Mouse (Mus musculus) midbrain, embryonic 12.5 days (tissue): ENCODE measurements around the gene Coro1c. TPM values are rescaled to one million over a fixed set of nuclear protein-coding genes. Genes with fewer than 3 reads are reported as not detected.

Experiments
- ATAC-seq: fragments of 200-750 bp; cut with Nextera tagmentation; 2 replicates; pipeline ENCODE4 v1.8.0; 2017; ENCODE audit warnings: low read depth, moderate TSS enrichment, moderate library complexity; ENCODE audit not compliant: low FRiP score
- H3K27ac ChIP-seq: fragments of 300-500 bp; sonication (generic); replicated peaks from 2 replicates; pipeline ENCODE4 v1.5.1; 2016; ENCODE audit warnings: mild to moderate bottlenecking
- H3K27me3 ChIP-seq: fragments of 300-500 bp; sonication (generic); 2 replicates; pipeline ENCODE4 v1.6.1; 2016; ENCODE audit warnings: mild to moderate bottlenecking
- H3K36me3 ChIP-seq: fragments of 300-500 bp; sonication (generic); 2 replicates; pipeline ENCODE4 v1.6.1; 2016
- H3K4me1 ChIP-seq: fragments of 300-500 bp; sonication (generic); 2 replicates; pipeline ENCODE4 v1.6.1; 2016
- H3K4me2 ChIP-seq: fragments of 300-500 bp; sonication (generic); replicated peaks from 2 replicates; pipeline ENCODE4 v1.6.1; 2016; ENCODE audit warnings: mild to moderate bottlenecking, moderate library complexity
- H3K4me3 ChIP-seq: fragments of 300-500 bp; sonication (generic); 2 replicates; pipeline ENCODE4 v1.5.1; 2016; ENCODE audit warnings: mild to moderate bottlenecking
- H3K9ac ChIP-seq: fragments of 300-500 bp; sonication (generic); replicated peaks from 2 replicates; pipeline ENCODE4 v1.6.1; 2016; ENCODE audit warnings: mild to moderate bottlenecking, moderate library complexity
- H3K9me3 ChIP-seq: fragments of 300-500 bp; sonication (generic); 2 replicates; pipeline ENCODE4 v1.6.1; 2016; ENCODE audit warnings: mild to moderate bottlenecking
- WGBS: fragments of 180-500 bp; shearing (Covaris S2); methylation state at CpG from one replicate; pipeline ENCODE4 v1.1.7; 2016; 5-methylcytosine and 5-hydroxymethylcytosine counted together
- polyA plus RNA-seq: library from polyadenylated mRNA; unstranded; fragments of >200 nt; fragmentation: Nextera tagmentation; extraction: Ambion mirVana; gene quantifications from 2 replicates; pipeline ENCODE4 v1.2.1, GENCODE M21; 2016

Coro1c gene
- polyA plus RNA-seq: 227 and 244 TPM in 2 replicates

DNA sequence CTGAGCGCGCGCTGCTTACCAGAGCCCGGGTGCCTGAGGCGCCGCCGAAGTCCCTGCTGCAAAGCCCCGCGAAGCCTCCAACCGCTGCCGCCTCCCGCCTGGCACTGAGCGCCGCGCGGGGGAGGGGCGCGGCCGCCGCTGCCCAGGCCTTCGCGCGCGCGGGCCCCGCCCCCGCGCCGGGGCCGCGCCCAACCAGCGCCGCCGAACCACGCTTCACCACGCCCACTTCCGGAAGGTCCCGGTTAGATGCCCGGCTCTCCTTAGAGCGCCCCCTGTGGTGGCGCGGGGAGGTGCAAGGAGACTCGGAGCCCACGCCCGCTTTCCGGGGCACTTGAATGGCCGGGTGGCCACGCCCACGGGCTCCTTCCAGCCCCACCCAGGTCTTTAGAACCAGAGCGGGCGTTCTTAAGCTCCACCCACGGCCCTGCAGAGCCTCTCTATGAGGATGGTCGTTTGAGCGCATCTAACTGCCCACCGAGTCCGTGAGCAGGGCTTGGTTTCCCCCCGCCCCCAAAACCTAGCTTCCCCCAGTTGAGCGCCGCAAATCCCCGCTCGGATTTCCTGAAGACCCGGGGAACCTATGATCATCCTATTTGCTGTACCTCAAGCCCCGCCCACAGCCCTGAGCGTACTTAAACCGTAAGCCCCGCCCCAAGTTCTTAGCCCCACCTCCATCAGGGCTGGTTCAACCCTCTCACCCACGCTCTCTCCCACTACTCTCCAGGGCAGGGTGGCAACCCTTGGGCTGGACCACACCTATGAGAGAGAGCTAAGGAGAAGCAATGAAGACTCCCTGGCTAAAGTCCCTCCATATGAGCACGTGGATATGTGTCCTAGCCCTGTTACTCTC, at the start of gene Coro1c:
Gene Coro1c (minus strand): TSS at position 167 of the 850 bp plus-strand sequence.
- Histone ChIP-seq H3K36me3 (no peaks in the 10 kb centered on the region), H3K27me3 (no peaks in the 10 kb centered on the region), H3K27ac (peak within 1 kb of the TSS; percentile 99), H3K4me1 (peaks cover 40% of the 10 kb centered on the region), H3K4me3 (peak within 1 kb of the TSS; percentile 98), H3K9ac (peak within 1 kb of the TSS; percentile 94), H3K4me2 (peak within 1 kb of the TSS; percentile 72), H3K9me3 (no peaks in the 10 kb centered on the region)
- under 1% methylated on average over 62 of the region's 68 CpGs for WGBS
- ATAC-seq: peak; percentile 83

DNA sequence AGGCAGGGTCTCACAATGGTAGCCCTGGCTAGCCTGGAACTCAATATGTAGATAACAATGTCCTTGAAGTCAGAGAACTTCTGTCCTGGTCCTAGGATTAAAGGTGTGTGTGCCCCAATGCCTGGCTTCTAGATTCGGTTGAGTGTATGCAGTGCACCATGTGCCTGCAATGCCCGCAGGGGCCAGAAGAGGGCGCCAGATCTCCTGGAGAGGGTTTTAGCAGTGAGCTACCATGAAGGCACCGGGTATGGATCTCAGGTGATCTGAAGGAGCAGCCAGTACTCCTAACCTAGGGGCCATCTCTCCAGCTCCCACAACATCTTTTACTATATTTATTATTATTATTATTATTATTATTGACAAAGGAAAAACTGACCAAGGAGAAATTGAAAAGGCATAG, 48.0 kb upstream of the Coro1c start:
- Histone ChIP-seq H3K4me2 (no peak overlapping the region), H3K9me3 (no peaks in the 10 kb centered on the region), H3K4me1 (peaks cover 7% of the 10 kb centered on the region; the same call in 1 of the 2 replicates), H3K9ac (no peak overlapping the region), H3K27me3 (no peaks in the 10 kb centered on the region), H3K36me3 (peaks cover 51% of the 10 kb centered on the region), H3K4me3 (no peak overlapping the region), H3K27ac (no peak overlapping the region)
- ATAC-seq: 0 out of 2 replicates have a peak, but pooled peaks have one; percentile 41
- 11% methylated on average over 4 of the region's 4 CpGs for WGBS

DNA sequence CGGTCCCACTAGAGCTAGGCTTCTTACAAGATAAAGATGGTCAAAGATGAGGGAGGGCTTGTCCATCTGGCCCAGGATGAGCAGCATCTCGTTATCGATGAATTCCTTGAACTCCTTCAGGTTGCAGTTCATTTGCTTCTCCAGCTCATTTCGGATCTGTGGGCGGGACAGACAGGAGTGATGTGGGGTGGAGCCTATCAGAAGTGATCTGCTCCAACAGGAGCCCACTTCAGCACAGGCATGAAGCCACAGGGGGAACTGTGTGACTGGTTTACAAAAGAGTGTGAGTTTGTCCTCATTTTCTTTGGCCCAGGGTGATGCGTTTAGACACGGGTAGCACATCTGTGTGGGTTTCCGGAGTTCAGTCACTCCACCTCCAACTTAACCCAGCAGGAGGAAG, 47.1 kb upstream of the Coro1c start:
- 92% methylated on average over 8 of the region's 8 CpGs for WGBS
- H3K9me3 ChIP-seq: no peaks in the 10 kb centered on the region
- H3K27ac ChIP-seq: no peak overlapping the region
- H3K36me3 ChIP-seq: peaks cover 51% of the 10 kb centered on the region
- H3K9ac ChIP-seq: no peak overlapping the region
- no peak overlapping the region for H3K4me2 ChIP-seq
- H3K4me1 ChIP-seq: peaks cover 7% of the 10 kb centered on the region; the same call in 1 of the 2 replicates
- no peak overlapping the region for H3K4me3 ChIP-seq
- no peaks in the 10 kb centered on the region for H3K27me3 ChIP-seq
- no peak for ATAC-seq

DNA sequence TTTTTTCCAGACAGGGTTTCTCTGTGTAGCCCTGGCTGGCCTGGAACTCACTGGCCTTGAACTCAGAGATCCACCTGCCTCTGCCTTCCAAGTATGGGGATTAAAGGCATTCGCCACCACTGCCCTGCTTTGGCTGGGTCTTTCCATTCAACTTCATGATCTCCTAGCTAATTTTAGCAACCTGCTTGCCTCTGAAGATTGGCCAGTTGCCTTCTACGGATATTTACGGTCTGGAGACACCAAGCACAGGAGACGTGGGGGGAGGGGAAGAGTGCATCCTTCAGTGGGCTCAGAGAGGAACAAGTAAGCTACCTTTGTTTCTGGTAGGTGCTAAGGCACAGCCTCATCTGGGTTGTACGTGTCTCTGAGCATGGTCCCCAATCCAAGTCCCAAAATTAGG, 46.7 kb upstream of the Coro1c start:
- Histone ChIP-seq H3K4me3 (no peak overlapping the region), H3K4me1 (peaks cover 7% of the 10 kb centered on the region; the same call in 1 of the 2 replicates), H3K4me2 (no peak overlapping the region), H3K9ac (no peak overlapping the region), H3K27me3 (no peaks in the 10 kb centered on the region), H3K36me3 (peaks cover 55% of the 10 kb centered on the region), H3K27ac (no peak overlapping the region), H3K9me3 (no peaks in the 10 kb centered on the region)
- no peak for ATAC-seq
- WGBS: 88% methylated on average over 5 of the region's 5 CpGs

GRCm38 (mm10) chr5:113954421-113954820, 45.9 kb upstream of the Coro1c start:
- Histone ChIP-seq H3K4me3 (no peak overlapping the region), H3K4me1 (peaks cover 7% of the 10 kb centered on the region; the same call in 1 of the 2 replicates), H3K27me3 (no peaks in the 10 kb centered on the region), H3K36me3 (peaks cover 64% of the 10 kb centered on the region), H3K4me2 (no peak overlapping the region), H3K27ac (no peak overlapping the region), H3K9ac (no peak overlapping the region), H3K9me3 (no peaks in the 10 kb centered on the region)
- WGBS: 14% methylated on average over 7 of the region's 7 CpGs
- ATAC-seq: no peak; the same call in 1 of the 2 replicates

GRCm38 (mm10) chr5:113952519-113952918, 44.0 kb upstream of the Coro1c start:
- Histone ChIP-seq H3K36me3 (peaks cover 74% of the 10 kb centered on the region), H3K4me3 (no peak overlapping the region), H3K9me3 (no peaks in the 10 kb centered on the region), H3K27ac (no peak overlapping the region), H3K4me2 (no peak overlapping the region), H3K9ac (no peak overlapping the region), H3K27me3 (no peaks in the 10 kb centered on the region), H3K4me1 (no peaks in the 10 kb centered on the region)
- no peak for ATAC-seq
- WGBS: 88% methylated on average over 10 of the region's 10 CpGs

DNA sequence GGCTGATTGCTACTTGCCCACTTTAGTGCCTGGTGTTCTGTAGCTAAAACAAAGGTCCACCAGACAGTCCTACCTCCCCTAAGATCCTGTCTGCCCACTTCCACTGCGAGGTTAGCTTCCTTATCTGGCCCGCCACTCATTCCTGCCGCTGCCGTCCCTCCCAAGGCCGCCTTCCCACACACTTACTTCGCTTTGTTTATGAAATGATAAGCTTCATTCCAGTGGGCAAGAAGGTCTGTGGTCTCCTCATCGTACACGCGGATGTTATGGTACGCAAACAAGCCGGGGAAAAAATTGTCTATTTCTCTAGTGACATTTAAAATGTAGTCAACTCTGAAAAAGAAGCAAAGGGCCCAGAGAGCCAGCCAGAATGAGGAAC, 43.1 kb upstream of the Coro1c start:
- WGBS: 94% methylated on average over 11 of the region's 11 CpGs

GRCm38 (mm10) chr5:113950786-113951692, 42.5 kb upstream of the Coro1c start:
- H3K9me3 ChIP-seq: no peaks in the 10 kb centered on the region
- H3K4me1 ChIP-seq: no peaks in the 10 kb centered on the region
- no peak overlapping the region for H3K9ac ChIP-seq
- ATAC-seq: no peak
- no peak overlapping the region for H3K4me3 ChIP-seq
- no peaks in the 10 kb centered on the region for H3K27me3 ChIP-seq
- H3K4me2 ChIP-seq: no peak overlapping the region
- 0 out of 2 replicates have a peak overlapping the region, but pooled peaks have one; percentile 25 for H3K27ac ChIP-seq
- WGBS: 86% methylated on average over 19 of the region's 19 CpGs
- peaks cover 82% of the 10 kb centered on the region for H3K36me3 ChIP-seq

More for the DNA sequence above, 43.1 kb upstream of the Coro1c start:
- no peak overlapping the region for H3K4me2 ChIP-seq
- H3K36me3 ChIP-seq: peaks cover 76% of the 10 kb centered on the region
- no peak overlapping the region for H3K9ac ChIP-seq
- no peaks in the 10 kb centered on the region for H3K27me3 ChIP-seq
- no peaks in the 10 kb centered on the region for H3K4me1 ChIP-seq
- H3K4me3 ChIP-seq: no peak overlapping the region
- H3K9me3 ChIP-seq: no peaks in the 10 kb centered on the region
- no peak overlapping the region for H3K27ac ChIP-seq
- ATAC-seq: no peak

- 94% methylated on average over 17 of the region's 17 CpGs for WGBS
- ATAC-seq: no peak
- Histone ChIP-seq H3K4me3 (no peak overlapping the region), H3K9me3 (no peaks in the 10 kb centered on the region), H3K9ac (no peak overlapping the region), H3K27me3 (no peaks in the 10 kb centered on the region), H3K27ac (no peak overlapping the region), H3K36me3 (peaks cover 83% of the 10 kb centered on the region), H3K4me1 (no peaks in the 10 kb centered on the region), H3K4me2 (no peak overlapping the region)
Observed at GRCm38 (mm10) chr5:113950133-113950532, 41.6 kb upstream of the Coro1c start.

DNA sequence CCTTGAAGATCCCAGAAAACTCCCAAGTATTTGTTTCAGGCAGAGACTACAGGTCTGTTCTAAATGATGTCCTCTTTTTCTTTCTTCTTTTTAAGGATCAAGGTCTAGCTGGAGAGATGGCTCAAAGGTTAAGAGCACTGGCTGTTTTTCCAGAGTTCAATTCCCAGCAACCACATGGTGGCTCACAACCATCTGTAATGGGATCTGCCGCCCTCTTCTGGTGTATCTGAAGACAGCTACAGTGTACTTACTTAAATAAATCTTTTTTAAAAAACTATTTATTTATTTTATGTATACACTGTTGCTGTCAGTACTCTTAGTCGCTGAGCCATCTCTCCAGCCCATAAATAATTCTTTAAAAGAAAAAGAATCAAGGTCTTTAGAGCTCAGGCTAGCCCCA, 38.7 kb upstream of the Coro1c start:
- Histone ChIP-seq H3K4me2 (no peak overlapping the region), H3K27me3 (no peaks in the 10 kb centered on the region), H3K36me3 (peaks cover 86% of the 10 kb centered on the region), H3K27ac (no peak overlapping the region), H3K9me3 (no peaks in the 10 kb centered on the region), H3K4me3 (no peak overlapping the region), H3K4me1 (peaks cover 10% of the 10 kb centered on the region), H3K9ac (no peak overlapping the region)
- 73% methylated on average over 2 of the region's 2 CpGs for WGBS
- ATAC-seq: no peak

DNA sequence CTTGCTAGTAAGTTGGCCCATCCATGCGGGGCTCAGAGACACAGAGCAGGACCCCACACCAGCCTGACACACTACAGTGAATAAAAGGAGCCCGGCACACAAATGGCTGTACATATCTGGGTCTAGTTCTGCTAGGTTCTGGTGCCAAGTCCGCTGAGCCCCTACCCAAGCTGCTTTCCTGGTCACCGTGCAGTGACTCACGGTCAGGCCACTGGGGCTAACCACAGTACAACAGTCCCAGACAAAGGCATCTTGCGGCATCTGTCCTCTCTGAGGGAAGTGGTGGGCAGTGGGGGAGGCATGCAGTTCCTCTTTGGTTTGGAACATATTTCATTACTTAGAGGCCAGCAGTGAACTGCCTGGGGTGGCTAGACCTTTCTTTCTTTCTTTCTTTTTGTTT, 36.6 kb upstream of the Coro1c start:
- Histone ChIP-seq H3K27ac (no peak overlapping the region), H3K36me3 (peaks cover 88% of the 10 kb centered on the region), H3K9ac (no peak overlapping the region), H3K4me1 (peaks cover 10% of the 10 kb centered on the region), H3K27me3 (no peaks in the 10 kb centered on the region), H3K4me3 (no peak overlapping the region), H3K4me2 (no peak overlapping the region), H3K9me3 (no peaks in the 10 kb centered on the region)
- 92% methylated on average over 6 of the region's 6 CpGs for WGBS
- ATAC-seq: no peak

GRCm38 (mm10) chr5:113943328-113943727, 34.8 kb upstream of the Coro1c start:
- H3K9me3 ChIP-seq: no peaks in the 10 kb centered on the region
- H3K4me2 ChIP-seq: no peak overlapping the region
- no peaks in the 10 kb centered on the region for H3K27me3 ChIP-seq
- no peak for ATAC-seq
- no peak overlapping the region for H3K4me3 ChIP-seq
- WGBS: 77% methylated on average over 12 of the region's 12 CpGs
- peaks cover 77% of the 10 kb centered on the region for H3K36me3 ChIP-seq
- H3K9ac ChIP-seq: no peak overlapping the region
- peak overlapping the region; percentile 66 for H3K27ac ChIP-seq
- peaks cover 14% of the 10 kb centered on the region for H3K4me1 ChIP-seq
